Mouse (Mus musculus): ENCODE measurements around the gene 4931406P16Rik. TPM values are rescaled to one million over a fixed set of nuclear protein-coding genes. Genes with fewer than 3 reads are reported as not detected.

The 4931406P16Rik gene
- polyA plus RNA-seq (2014; fragmentation: Nextera tagmentation; extraction: Ambion mirVana): 36.1 and 40.3 TPM in 2 replicates

DNA sequence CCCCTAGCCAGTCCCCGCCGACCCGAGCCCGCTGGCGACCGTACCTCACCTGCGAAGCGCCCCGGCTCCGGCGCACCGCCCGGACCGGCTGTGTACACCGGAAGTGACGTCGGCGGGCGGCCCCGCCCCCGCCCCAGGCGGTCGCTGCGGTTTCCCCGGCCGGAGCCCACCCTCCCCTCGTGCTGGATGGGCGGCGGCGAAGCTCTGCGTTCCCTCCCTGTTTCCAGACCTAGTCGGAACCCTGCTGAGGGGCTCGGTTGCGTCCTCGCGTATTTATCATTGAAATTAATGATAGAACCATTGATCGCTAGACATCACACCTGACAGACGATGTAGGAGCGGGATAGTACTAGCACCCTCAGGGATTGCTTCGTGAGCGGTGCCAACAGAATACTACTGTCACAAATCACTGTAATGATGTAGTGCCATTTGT lies at the start of gene 4931406P16Rik:
Gene 4931406P16Rik (minus strand): TSS at position 109 of the 433 bp plus-strand sequence.
- WGBS: under 1% methylated on average over 18 of the region's 41 CpGs
- H3K4me1 ChIP-seq (ENCODE audit: control insufficient read depth, insufficient read depth, low read length): 0 out of 2 replicates have a peak, but pooled peaks cover 4% of the 10 kb centered on the region
- ATAC-seq (ENCODE audit: low read depth): peak; percentile 92

DNA sequence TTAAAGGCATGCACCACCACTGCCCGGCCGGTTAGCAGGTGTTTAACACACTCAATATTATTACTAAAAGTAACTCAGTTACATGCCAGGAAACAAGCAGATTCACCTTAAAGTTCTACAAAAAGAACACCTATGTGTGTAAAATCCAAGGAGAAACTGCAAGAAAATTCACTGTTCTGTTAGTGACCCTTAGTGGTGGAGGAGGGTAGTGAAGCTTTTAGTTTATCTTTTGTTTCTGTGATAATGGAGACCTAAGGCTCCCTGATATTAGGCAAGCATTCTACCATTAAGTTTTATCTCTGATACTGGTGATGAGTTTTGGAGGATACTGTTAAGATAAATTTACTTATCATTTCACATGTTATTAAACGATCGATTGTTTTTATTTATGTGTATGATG lies 42.3 kb upstream of the 4931406P16Rik start:
- H3K4me3 ChIP-seq (ENCODE audit: low read depth, low read length): no peak overlapping the region
- ATAC-seq (ENCODE audit: low read depth) (no peak), DNase-seq (ENCODE audit: low spot score) (peak; percentile 7)
- peaks cover 79% of the 10 kb centered on the region for H3K36me3 ChIP-seq (ENCODE audit: control insufficient read depth, insufficient read depth, low read length)
- no peaks in the 10 kb centered on the region for H3K4me1 ChIP-seq (ENCODE audit: control insufficient read depth, insufficient read depth, low read length)
- no peak overlapping the region for H3K4me2 ChIP-seq (ENCODE audit: low read depth, low read length)
- no peaks in the 10 kb centered on the region for H3K9me3 ChIP-seq (ENCODE audit: control insufficient read depth, low read length)
- WGBS: 93% methylated on average over 4 of the region's 4 CpGs
- no peak overlapping the region for H3K9ac ChIP-seq (ENCODE audit: low read depth, low read length)
- no peak overlapping the region for H3K27ac ChIP-seq (replicated peaks; ENCODE audit: low read depth, low read length)
- H3K27me3 ChIP-seq (replicated peaks; ENCODE audit: control insufficient read depth, insufficient read depth, low read length): no peaks in the 10 kb centered on the region

More for the DNA sequence above, at the start of gene 4931406P16Rik:
- H3K9ac ChIP-seq (ENCODE audit: low read depth, low read length): peak within 1 kb of the TSS; percentile 94
- H3K27me3 ChIP-seq (replicated peaks; ENCODE audit: control insufficient read depth, insufficient read depth, low read length): no peaks in the 10 kb centered on the region
- DNase-seq (ENCODE audit: low spot score): peak; percentile 87
- H3K4me2 ChIP-seq (ENCODE audit: low read depth, low read length): peak within 1 kb of the TSS; percentile 76
- H3K36me3 ChIP-seq (ENCODE audit: control insufficient read depth, insufficient read depth, low read length): no peaks in the 10 kb centered on the region
- peak within 1 kb of the TSS; percentile 87 for H3K27ac ChIP-seq (replicated peaks; ENCODE audit: low read depth, low read length)
- peak within 1 kb of the TSS; percentile 89 for H3K4me3 ChIP-seq (ENCODE audit: low read depth, low read length)
- no peaks in the 10 kb centered on the region for H3K9me3 ChIP-seq (ENCODE audit: control insufficient read depth, low read length)

DNA sequence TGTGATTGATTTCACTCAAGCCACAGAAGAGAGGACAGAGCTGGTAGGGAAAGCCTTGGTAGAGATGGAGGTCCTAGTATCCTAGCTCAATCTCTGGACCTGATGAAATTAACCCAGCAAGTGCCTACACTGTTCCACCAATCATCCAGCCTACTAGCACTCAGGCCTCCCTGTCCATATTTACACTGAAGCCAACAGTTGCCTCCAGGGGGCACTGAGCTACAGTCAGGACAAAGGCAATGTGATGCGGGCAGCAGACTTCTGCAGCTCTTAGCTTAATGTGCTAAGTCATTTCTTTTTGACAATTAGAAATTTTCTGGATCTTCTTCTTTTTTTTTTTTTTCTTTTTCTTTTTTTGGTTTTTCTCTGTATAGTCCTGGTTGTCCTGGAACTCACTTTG lies 38.6 kb upstream of the 4931406P16Rik start:
- H3K27me3 ChIP-seq (replicated peaks; ENCODE audit: control insufficient read depth, insufficient read depth, low read length): no peaks in the 10 kb centered on the region
- H3K4me3 ChIP-seq (ENCODE audit: low read depth, low read length): no peak overlapping the region
- no peak overlapping the region for H3K9ac ChIP-seq (ENCODE audit: low read depth, low read length)
- no peak overlapping the region for H3K27ac ChIP-seq (replicated peaks; ENCODE audit: low read depth, low read length)
- H3K36me3 ChIP-seq (ENCODE audit: control insufficient read depth, insufficient read depth, low read length): peaks cover 96% of the 10 kb centered on the region
- ATAC-seq (ENCODE audit: low read depth): no peak
- no peak for DNase-seq (ENCODE audit: low spot score)
- 94% methylated on average over 1 of the region's 1 CpGs for WGBS
- H3K4me2 ChIP-seq (ENCODE audit: low read depth, low read length): no peak overlapping the region
- no peaks in the 10 kb centered on the region for H3K4me1 ChIP-seq (ENCODE audit: control insufficient read depth, insufficient read depth, low read length)
- no peaks in the 10 kb centered on the region for H3K9me3 ChIP-seq (ENCODE audit: control insufficient read depth, low read length)

DNA sequence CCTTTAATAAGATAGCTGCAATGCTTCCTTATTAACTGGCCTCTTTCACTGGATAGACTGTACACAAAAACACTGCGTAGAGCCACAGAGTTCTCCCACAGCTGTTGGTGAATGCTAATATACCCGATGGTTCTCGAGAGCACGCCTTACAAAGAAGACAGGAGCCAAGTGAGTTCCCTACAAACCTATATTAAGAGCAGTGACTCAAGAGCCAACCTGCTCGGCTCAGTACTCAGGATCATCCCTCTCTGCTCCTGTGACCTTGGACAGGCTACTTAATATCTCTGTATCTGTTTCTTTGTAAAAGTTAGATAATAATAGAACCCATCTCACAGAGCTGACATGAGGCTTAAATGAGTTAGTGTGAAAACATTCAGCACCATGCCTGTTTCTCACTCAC lies 36.8 kb upstream of the 4931406P16Rik start:
- Histone ChIP-seq H3K4me1 (ENCODE audit: control insufficient read depth, insufficient read depth, low read length) (no peaks in the 10 kb centered on the region), H3K27me3 (replicated peaks; ENCODE audit: control insufficient read depth, insufficient read depth, low read length) (no peaks in the 10 kb centered on the region), H3K27ac (replicated peaks; ENCODE audit: low read depth, low read length) (no peak overlapping the region), H3K4me3 (ENCODE audit: low read depth, low read length) (no peak overlapping the region), H3K9ac (ENCODE audit: low read depth, low read length) (no peak overlapping the region), H3K4me2 (ENCODE audit: low read depth, low read length) (no peak overlapping the region), H3K36me3 (ENCODE audit: control insufficient read depth, insufficient read depth, low read length) (peaks cover 100% of the 10 kb centered on the region), H3K9me3 (ENCODE audit: control insufficient read depth, low read length) (no peaks in the 10 kb centered on the region)
- ATAC-seq (ENCODE audit: low read depth): no peak
- WGBS: 90% methylated on average over 5 of the region's 5 CpGs
- DNase-seq (ENCODE audit: low spot score): no peak

DNA sequence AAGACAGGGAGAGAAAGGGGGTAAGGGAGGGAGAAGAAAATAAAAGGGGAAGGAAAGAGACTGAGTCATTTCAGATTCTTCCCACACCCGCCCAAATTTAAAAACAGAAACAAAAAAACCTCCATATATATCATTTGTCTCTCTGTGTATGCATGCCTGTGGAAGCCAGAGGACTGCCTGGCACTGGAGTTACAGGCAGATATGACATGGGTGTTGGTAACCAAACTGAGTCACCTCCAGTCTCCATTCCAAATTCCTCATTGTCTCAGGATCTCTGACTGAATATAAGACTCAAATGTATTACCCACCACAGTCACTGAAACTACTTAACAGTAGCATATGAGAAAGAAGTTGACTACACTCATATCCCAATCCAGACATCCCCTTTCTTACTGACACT lies 34.7 kb upstream of the 4931406P16Rik start:
- no peak overlapping the region for H3K9ac ChIP-seq (ENCODE audit: low read depth, low read length)
- no peak for DNase-seq (ENCODE audit: low spot score)
- H3K27ac ChIP-seq (replicated peaks; ENCODE audit: low read depth, low read length): no peak overlapping the region
- H3K4me3 ChIP-seq (ENCODE audit: low read depth, low read length): no peak overlapping the region
- WGBS: 76% methylated on average over 1 of the region's 1 CpGs
- H3K9me3 ChIP-seq (ENCODE audit: control insufficient read depth, low read length): no peaks in the 10 kb centered on the region
- H3K36me3 ChIP-seq (ENCODE audit: control insufficient read depth, insufficient read depth, low read length): peaks cover 100% of the 10 kb centered on the region
- H3K4me2 ChIP-seq (ENCODE audit: low read depth, low read length): no peak overlapping the region
- no peak for ATAC-seq (ENCODE audit: low read depth)
- H3K27me3 ChIP-seq (replicated peaks; ENCODE audit: control insufficient read depth, insufficient read depth, low read length): no peaks in the 10 kb centered on the region
- no peaks in the 10 kb centered on the region for H3K4me1 ChIP-seq (ENCODE audit: control insufficient read depth, insufficient read depth, low read length)

DNA sequence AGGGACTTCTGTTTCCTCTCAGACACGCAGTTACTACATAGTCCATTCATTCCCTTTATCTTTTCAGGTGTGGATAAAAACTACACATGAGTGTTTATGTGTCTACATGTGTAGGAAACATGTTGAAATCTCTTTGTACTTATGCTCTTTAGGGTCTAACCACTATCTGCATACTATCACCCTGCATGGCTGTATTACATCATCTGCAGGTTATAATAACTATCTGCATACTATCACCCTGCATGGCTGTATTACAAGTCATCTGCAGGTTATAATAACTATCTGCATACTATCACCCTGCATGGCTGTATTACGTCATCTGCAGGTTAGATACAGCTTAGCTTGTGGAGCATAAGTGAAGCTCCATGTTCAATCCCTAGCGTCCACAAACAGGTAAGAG lies 33.7 kb upstream of the 4931406P16Rik start:
- Histone ChIP-seq H3K4me2 (ENCODE audit: low read depth, low read length) (no peak overlapping the region), H3K27me3 (replicated peaks; ENCODE audit: control insufficient read depth, insufficient read depth, low read length) (no peaks in the 10 kb centered on the region), H3K4me3 (ENCODE audit: low read depth, low read length) (no peak overlapping the region), H3K4me1 (ENCODE audit: control insufficient read depth, insufficient read depth, low read length) (no peaks in the 10 kb centered on the region), H3K9ac (ENCODE audit: low read depth, low read length) (no peak overlapping the region), H3K36me3 (ENCODE audit: control insufficient read depth, insufficient read depth, low read length) (peaks cover 100% of the 10 kb centered on the region), H3K9me3 (ENCODE audit: control insufficient read depth, low read length) (no peaks in the 10 kb centered on the region), H3K27ac (replicated peaks; ENCODE audit: low read depth, low read length) (no peak overlapping the region)
- ATAC-seq (ENCODE audit: low read depth) (no peak), DNase-seq (ENCODE audit: low spot score) (no peak)
- 91% methylated on average over 3 of the region's 3 CpGs for WGBS

DNA sequence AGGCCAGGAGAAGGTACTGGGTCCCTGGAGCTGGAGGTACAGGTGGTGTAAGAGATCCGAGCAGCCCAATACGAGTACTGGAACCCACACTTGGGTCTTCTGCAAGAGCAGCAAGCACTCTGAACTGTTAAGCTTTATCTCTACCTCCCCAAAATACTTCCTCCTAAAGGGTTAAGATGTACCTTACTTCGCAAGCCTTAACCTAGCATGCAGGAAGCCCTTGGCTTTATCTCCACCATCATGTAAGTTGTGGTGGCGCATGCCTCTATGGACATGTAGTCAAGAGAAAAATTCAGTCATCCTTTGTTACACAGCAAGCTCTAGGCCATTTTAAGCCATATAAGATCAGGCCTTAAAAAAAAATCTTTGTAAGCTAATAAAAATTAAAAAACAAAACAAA lies 33.2 kb upstream of the 4931406P16Rik start:
- Histone ChIP-seq H3K27ac (replicated peaks; ENCODE audit: low read depth, low read length) (no peak overlapping the region), H3K9me3 (ENCODE audit: control insufficient read depth, low read length) (no peaks in the 10 kb centered on the region), H3K4me1 (ENCODE audit: control insufficient read depth, insufficient read depth, low read length) (no peaks in the 10 kb centered on the region), H3K9ac (ENCODE audit: low read depth, low read length) (no peak overlapping the region), H3K27me3 (replicated peaks; ENCODE audit: control insufficient read depth, insufficient read depth, low read length) (no peaks in the 10 kb centered on the region), H3K4me3 (ENCODE audit: low read depth, low read length) (no peak overlapping the region), H3K4me2 (ENCODE audit: low read depth, low read length) (no peak overlapping the region), H3K36me3 (ENCODE audit: control insufficient read depth, insufficient read depth, low read length) (peaks cover 100% of the 10 kb centered on the region)
- 92% methylated on average over 4 of the region's 4 CpGs for WGBS
- no peak for ATAC-seq (ENCODE audit: low read depth)
- DNase-seq (ENCODE audit: low spot score): no peak

DNA sequence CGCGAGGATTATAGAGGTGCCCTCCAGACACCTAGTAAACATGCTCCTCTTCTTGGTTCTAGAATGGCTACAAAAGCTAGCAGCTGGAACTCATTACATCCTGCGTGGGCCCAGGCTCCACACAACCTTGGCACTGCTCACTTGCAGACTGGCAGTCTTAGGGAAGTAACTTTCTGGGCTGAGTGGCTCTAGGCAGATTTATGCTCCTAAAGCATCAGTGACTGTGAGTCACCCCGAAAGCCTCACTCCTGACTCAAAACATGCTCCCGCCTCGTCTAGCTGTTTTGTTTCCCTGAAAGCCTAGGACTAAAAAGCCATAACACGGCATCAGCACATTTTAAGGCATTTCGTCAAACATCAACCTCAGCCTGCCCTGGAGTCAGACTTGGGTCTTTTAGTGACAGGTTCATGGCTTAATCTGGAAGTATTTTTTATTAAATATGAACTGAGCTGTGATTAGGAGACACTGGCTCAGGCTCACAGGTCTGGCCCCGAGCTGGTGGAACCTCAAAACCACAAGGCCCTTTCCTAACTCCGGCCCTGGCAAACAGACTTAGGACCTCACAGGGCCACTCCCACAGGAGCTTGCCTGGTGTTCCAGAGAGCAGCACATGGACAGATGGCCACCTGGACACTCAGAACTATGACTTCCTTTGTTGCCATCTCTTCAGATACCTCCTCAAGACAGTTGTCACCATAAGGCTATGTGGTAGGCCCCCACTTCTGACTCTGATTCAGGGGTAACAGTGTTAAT lies 28.9 kb upstream of the 4931406P16Rik start:
- peak; percentile 39 for DNase-seq (ENCODE audit: low spot score)
- no peaks in the 10 kb centered on the region for H3K27me3 ChIP-seq (replicated peaks; ENCODE audit: control insufficient read depth, insufficient read depth, low read length)
- ATAC-seq (ENCODE audit: low read depth): no peak
- H3K27ac ChIP-seq (replicated peaks; ENCODE audit: low read depth, low read length): no peak overlapping the region
- 74% methylated on average over 10 of the region's 10 CpGs for WGBS
- H3K9ac ChIP-seq (ENCODE audit: low read depth, low read length): no peak overlapping the region
- no peak overlapping the region for H3K4me3 ChIP-seq (ENCODE audit: low read depth, low read length)
- no peaks in the 10 kb centered on the region; the same call in 1 of the 2 replicates for H3K4me1 ChIP-seq (ENCODE audit: control insufficient read depth, insufficient read depth, low read length)
- no peak overlapping the region for H3K4me2 ChIP-seq (ENCODE audit: low read depth, low read length)
- no peaks in the 10 kb centered on the region for H3K9me3 ChIP-seq (ENCODE audit: control insufficient read depth, low read length)
- peaks cover 69% of the 10 kb centered on the region for H3K36me3 ChIP-seq (ENCODE audit: control insufficient read depth, insufficient read depth, low read length)

DNA sequence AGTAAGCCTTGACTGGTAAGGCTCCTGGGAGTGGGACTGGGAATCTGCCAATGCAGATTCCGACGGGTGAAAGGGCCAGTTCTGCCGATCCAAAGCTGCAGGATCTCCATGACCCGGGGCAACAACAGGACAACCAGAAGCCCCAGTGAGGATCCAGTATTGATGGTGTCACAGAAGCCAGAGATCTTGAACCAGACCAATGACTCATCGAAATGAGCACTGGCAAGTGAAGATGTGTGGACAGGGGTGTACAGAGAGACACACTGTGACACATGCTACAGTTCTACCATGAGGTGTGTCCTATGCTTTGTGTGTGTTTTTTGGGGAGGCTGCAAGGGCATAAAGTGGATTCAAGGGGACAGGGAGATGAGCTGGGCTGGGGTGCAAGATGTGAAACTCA lies 27.5 kb upstream of the 4931406P16Rik start:
- Histone ChIP-seq H3K27ac (replicated peaks; ENCODE audit: low read depth, low read length) (no peak overlapping the region), H3K4me3 (ENCODE audit: low read depth, low read length) (no peak overlapping the region), H3K4me2 (ENCODE audit: low read depth, low read length) (no peak overlapping the region), H3K4me1 (ENCODE audit: control insufficient read depth, insufficient read depth, low read length) (no peaks in the 10 kb centered on the region; the same call in 1 of the 2 replicates), H3K9me3 (ENCODE audit: control insufficient read depth, low read length) (no peaks in the 10 kb centered on the region), H3K9ac (ENCODE audit: low read depth, low read length) (no peak overlapping the region), H3K36me3 (ENCODE audit: control insufficient read depth, insufficient read depth, low read length) (peaks cover 56% of the 10 kb centered on the region), H3K27me3 (replicated peaks; ENCODE audit: control insufficient read depth, insufficient read depth, low read length) (no peaks in the 10 kb centered on the region)
- DNase-seq (ENCODE audit: low spot score) (no peak), ATAC-seq (ENCODE audit: low read depth) (no peak)
- 93% methylated on average over 5 of the region's 5 CpGs for WGBS
